Mouse (Mus musculus) neural tube, embryonic 14.5 days (tissue): ENCODE results near the gene Prss8. TPM values are rescaled to one million over a fixed set of nuclear protein-coding genes. Genes with fewer than 3 reads are reported as not detected.
A peak's percentile ranks its signal among the peaks of the same experiment; 100 is the strongest.

Experiments used
- ATAC-seq: fragments of 200-750 bp; cut with Nextera tagmentation; 2 replicates; pipeline ENCODE4 v1.8.0; 2017; ENCODE audit warnings: low read depth, mild to moderate bottlenecking, moderate TSS enrichment, moderate library complexity
- H3K27ac ChIP-seq: fragments of 300-500 bp; sonication (generic); 2 replicates; pipeline ENCODE4 v1.5.1; 2014; ENCODE audit warnings: low read depth, mild to moderate bottlenecking, control low read depth, low read length, moderate library complexity, mixed read lengths
- H3K27me3 ChIP-seq: fragments of 300-500 bp; sonication (generic); 2 replicates; pipeline ENCODE4 v1.6.1; 2014; ENCODE audit warnings: low read length; ENCODE audit not compliant: control insufficient read depth, insufficient read depth
- H3K36me3 ChIP-seq: fragments of 300-500 bp; sonication (generic); 2 replicates; pipeline ENCODE4 v1.6.1; 2014; ENCODE audit warnings: low read length, mixed read lengths; ENCODE audit not compliant: control insufficient read depth, insufficient read depth
- H3K4me1 ChIP-seq: fragments of 300-500 bp; sonication (generic); 2 replicates; pipeline ENCODE4 v1.6.1; 2014; ENCODE audit warnings: low read length; ENCODE audit not compliant: control insufficient read depth, insufficient read depth
- H3K4me2 ChIP-seq: fragments of 300-500 bp; sonication (generic); 2 replicates; pipeline ENCODE4 v1.6.1; 2014; ENCODE audit warnings: mild to moderate bottlenecking, low read depth, low read length, control low read depth
- H3K4me3 ChIP-seq: fragments of 300-500 bp; sonication (generic); 2 replicates; pipeline ENCODE4 v1.5.1; 2014; ENCODE audit warnings: low read depth, low read length, control low read depth, mixed read lengths
- H3K9ac ChIP-seq: fragments of 300-500 bp; sonication (generic); replicated peaks from 2 replicates; pipeline ENCODE4 v1.6.1; 2014; ENCODE audit warnings: low read depth, mild to moderate bottlenecking, control low read depth, low read length, mixed read lengths
- H3K9me3 ChIP-seq: fragments of 300-500 bp; sonication (generic); 2 replicates; pipeline ENCODE4 v1.6.1; 2016; ENCODE audit warnings: low read length; ENCODE audit not compliant: control insufficient read depth
- WGBS: fragments of 180-500 bp; shearing (Covaris S2); extraction: QIAGEN DNeasy Blood & Tissue Kit; methylation state at CpG from one replicate; pipeline ENCODE4 v1.1.7; 2014; 5-methylcytosine and 5-hydroxymethylcytosine counted together
- polyA plus RNA-seq: library from polyadenylated mRNA; unstranded; fragments of >200 nt; fragmentation: Nextera tagmentation; extraction: Ambion mirVana; gene quantifications from 2 replicates; pipeline ENCODE4 v1.2.1, GENCODE M21; 2014

Prss8 gene
- polyA plus RNA-seq, 1 experiment from 2014 or later = 0.39 TPM

DNA sequence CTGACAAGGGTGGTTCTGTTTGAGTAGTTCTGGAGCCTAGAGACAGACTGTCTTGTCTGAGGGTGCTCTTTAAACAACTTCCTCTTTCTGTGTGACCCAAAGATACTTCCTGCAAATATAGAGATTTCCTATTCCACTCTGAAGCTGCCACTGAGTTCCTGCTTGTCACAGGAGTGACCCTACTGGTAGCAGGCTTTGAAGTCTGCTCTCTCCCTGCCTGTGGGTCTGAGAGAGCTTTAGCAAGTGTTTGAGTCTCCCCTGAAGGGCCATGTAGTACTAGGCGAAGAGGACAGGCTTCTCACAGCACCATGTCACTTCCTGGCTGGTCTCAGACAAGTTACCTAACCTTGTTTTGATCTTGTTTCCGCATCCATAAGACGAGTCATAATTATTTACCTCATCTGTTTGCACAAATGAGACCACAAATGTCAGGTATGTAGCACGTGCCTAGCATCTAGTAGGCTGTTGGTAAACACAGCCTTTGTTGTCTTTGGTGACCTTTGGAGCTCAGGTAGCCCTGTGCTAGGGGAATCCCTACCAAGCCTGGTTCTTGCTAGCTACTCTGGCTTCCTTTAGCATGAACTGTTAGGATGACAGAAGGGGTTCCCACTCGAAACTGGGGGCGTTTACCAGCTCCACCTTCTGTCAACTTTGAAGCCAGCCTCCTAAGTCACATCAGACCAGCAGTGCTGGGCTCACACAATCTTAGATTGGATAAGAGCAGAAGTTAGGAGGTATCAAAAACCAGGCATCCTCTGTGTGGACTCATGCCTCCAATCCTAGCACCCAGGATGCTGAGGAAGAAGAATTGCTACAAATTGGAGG lies 7.2 kb downstream of the Prss8 start:
- Histone ChIP-seq H3K4me3 (no peak overlapping the region), H3K9ac (no peak overlapping the region), H3K4me1 (no peaks in the 10 kb centered on the region), H3K27me3 (no peaks in the 10 kb centered on the region), H3K9me3 (no peaks in the 10 kb centered on the region), H3K36me3 (peaks cover 26% of the 10 kb centered on the region; the same call in 1 of the 2 replicates), H3K4me2 (no peak overlapping the region), H3K27ac (no peak overlapping the region)
- WGBS = 86% methylated on average over 6 of the region's 6 CpGs
- no peak for ATAC-seq

DNA sequence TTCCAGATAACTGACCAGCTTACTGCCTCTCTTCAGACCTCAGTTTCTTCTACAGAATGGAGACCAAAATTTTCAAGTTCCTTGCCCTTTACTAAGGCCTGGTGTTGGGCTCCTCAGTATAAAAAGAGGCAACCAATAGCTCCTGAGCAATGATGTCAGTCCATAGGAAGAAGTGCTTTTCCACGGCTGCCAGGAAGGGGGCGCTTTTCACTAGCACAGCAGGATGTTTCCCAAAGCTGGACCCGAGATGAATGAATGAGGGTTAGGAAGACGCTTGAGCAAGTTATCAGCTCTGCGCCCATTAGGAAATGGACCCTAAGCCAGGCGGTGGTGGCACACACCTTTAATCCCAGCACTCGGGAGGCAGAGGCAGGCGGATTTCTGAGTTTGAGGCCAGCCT lies 8.4 kb downstream of the Prss8 start:
- 68% methylated on average over 8 of the region's 8 CpGs for WGBS
- Histone ChIP-seq H3K36me3 (peaks cover 33% of the 10 kb centered on the region; the same call in 1 of the 2 replicates), H3K4me1 (no peaks in the 10 kb centered on the region), H3K4me3 (no peak overlapping the region), H3K27ac (no peak overlapping the region), H3K9me3 (no peaks in the 10 kb centered on the region), H3K27me3 (no peaks in the 10 kb centered on the region), H3K4me2 (no peak overlapping the region), H3K9ac (no peak overlapping the region)
- no peak for ATAC-seq

GRCm38 (mm10) chr7:127919290-127919689 lies 10.6 kb downstream of the Prss8 start:
- no peak overlapping the region for H3K4me3 ChIP-seq
- H3K9me3 ChIP-seq = no peaks in the 10 kb centered on the region
- H3K27ac ChIP-seq = no peak overlapping the region
- no peaks in the 10 kb centered on the region for H3K27me3 ChIP-seq
- no peak overlapping the region for H3K4me2 ChIP-seq
- no peak overlapping the region for H3K9ac ChIP-seq
- WGBS = 78% methylated on average over 7 of the region's 7 CpGs
- H3K36me3 ChIP-seq = peaks cover 23% of the 10 kb centered on the region
- no peak for ATAC-seq
- H3K4me1 ChIP-seq = no peaks in the 10 kb centered on the region

- no peak for ATAC-seq
- Histone ChIP-seq H3K9ac (no peak overlapping the region), H3K4me1 (peaks cover 1% of the 10 kb centered on the region; the same call in 1 of the 2 replicates), H3K27ac (no peak overlapping the region), H3K36me3 (peaks cover 21% of the 10 kb centered on the region), H3K9me3 (no peaks in the 10 kb centered on the region), H3K4me3 (no peak overlapping the region), H3K4me2 (no peak overlapping the region), H3K27me3 (no peaks in the 10 kb centered on the region)
- 60% methylated on average over 3 of the region's 3 CpGs for WGBS
Observed at GRCm38 (mm10) chr7:127918203-127918602, 11.7 kb downstream of the Prss8 start.

DNA sequence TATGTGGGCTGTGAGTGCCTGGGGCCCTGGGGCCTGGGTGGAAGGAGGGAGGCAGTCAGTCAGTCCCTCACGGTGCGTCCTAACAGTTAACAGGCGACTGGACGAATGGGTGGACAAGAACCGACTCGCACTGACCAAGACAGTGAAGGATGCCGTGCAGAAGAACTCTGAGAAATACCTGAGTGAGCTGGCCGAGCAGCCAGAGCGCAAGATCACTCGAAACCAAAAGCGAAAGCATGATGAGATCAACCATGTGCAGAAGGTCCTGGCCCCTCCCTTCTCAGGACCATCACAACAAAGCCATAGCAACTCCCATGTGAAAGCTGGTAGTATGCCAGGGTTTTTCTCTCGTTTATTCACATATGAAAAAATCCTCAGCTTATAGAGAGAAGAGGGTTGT lies 14.6 kb downstream of the Prss8 start:
- H3K4me2 ChIP-seq = no peak overlapping the region
- peaks cover 13% of the 10 kb centered on the region for H3K36me3 ChIP-seq
- no peak overlapping the region for H3K9ac ChIP-seq
- ATAC-seq = no peak
- no peak overlapping the region for H3K27ac ChIP-seq
- H3K27me3 ChIP-seq = no peaks in the 10 kb centered on the region
- H3K9me3 ChIP-seq = no peaks in the 10 kb centered on the region
- 92% methylated on average over 12 of the region's 12 CpGs for WGBS
- no peak overlapping the region for H3K4me3 ChIP-seq
- H3K4me1 ChIP-seq = peaks cover 5% of the 10 kb centered on the region; the same call in 1 of the 2 replicates

- Histone ChIP-seq H3K4me2 (peak overlapping the region; percentile 59), H3K4me1 (peaks cover 5% of the 10 kb centered on the region; the same call in 1 of the 2 replicates), H3K27me3 (no peaks in the 10 kb centered on the region), H3K4me3 (peak overlapping the region; percentile 65), H3K9me3 (no peaks in the 10 kb centered on the region), H3K36me3 (peaks cover 20% of the 10 kb centered on the region), H3K9ac (peak overlapping the region; percentile 61), H3K27ac (0 out of 2 replicates have a peak overlapping the region, but pooled peaks have one; percentile 70)
- no peak for ATAC-seq
- WGBS = 27% methylated on average over 4 of the region's 4 CpGs
Observed at GRCm38 (mm10) chr7:127912938-127913337, 17.0 kb downstream of the Prss8 start.

DNA sequence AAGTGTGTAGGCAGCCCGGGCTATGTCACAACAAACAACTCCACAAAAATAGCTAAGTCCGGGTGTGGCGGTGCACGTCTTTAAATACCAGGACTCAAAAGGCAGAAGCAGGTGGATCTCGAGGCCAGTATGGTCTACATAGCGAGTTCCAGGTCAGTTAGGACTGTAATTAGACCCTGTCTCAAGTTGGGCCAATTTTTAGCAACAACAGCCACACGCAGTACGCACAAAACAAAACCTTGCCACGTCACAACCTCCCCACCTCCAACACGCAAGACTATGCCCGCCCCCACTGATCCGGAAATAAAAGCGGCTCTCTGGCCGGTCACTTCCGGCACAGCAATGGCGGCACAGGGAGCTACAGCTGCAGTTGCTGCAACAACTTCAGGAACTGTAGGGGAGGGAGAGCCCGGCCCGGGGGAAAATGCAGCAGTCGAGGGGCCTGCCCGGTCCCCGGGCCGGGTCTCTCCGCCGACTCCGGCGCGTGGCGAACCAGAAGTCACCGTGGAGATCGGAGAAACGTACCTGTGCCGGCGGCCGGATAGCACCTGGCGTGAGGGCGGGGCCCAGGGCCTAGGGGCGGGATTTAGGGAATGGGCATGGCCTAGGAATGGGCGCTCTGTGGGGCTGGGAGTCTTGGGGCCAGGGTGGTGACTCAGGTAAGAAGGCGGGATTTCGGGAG lies 17.6 kb downstream of the Prss8 start, which contains the start of gene Kat8:
Gene Kat8, plus strand, starts transcription at position 327 of the 682 bp plus-strand sequence.
- H3K27ac ChIP-seq = peak within 1 kb of the TSS; percentile 70
- 1% methylated on average over 40 of the region's 40 CpGs for WGBS
- H3K36me3 ChIP-seq = peaks cover 19% of the 10 kb centered on the region

DNA sequence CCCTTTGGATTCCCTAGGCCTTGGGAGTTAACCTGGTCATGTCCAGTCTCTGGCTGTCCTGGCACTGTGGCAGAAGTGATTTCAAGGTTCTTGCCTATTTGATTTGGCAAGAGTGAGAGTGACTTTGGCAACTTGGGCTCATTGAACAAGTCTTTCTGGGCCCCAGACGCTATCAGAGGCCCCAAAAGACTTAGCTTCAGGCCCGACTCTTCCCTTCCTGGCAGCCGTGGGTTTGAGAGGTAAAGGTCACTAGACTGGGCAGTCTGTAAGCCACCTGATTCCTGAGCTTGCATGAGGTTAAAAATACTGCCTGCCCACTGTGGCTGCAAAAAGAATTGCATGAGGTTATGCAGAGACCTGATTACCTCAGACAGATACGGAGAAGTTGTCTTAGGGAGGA lies 21.2 kb downstream of the Prss8 start:
- peaks cover 19% of the 10 kb centered on the region for H3K36me3 ChIP-seq
- H3K9ac ChIP-seq = no peak overlapping the region
- 93% methylated on average over 4 of the region's 4 CpGs for WGBS
- no peak overlapping the region for H3K4me3 ChIP-seq
- no peak for ATAC-seq
- H3K27me3 ChIP-seq = no peaks in the 10 kb centered on the region
- no peak overlapping the region for H3K4me2 ChIP-seq
- H3K27ac ChIP-seq = no peak overlapping the region
- peaks cover 13% of the 10 kb centered on the region; the same call in 1 of the 2 replicates for H3K4me1 ChIP-seq
- H3K9me3 ChIP-seq = no peaks in the 10 kb centered on the region

More for the DNA sequence above, 17.6 kb downstream of the Prss8 start, which contains the start of gene Kat8:
- peaks cover 5% of the 10 kb centered on the region; the same call in 1 of the 2 replicates for H3K4me1 ChIP-seq
- ATAC-seq = peak; percentile 96
- peak within 1 kb of the TSS; percentile 65 for H3K4me3 ChIP-seq
- no peaks in the 10 kb centered on the region for H3K27me3 ChIP-seq
- H3K9ac ChIP-seq = peak within 1 kb of the TSS; percentile 61
- H3K9me3 ChIP-seq = no peaks in the 10 kb centered on the region
- H3K4me2 ChIP-seq = peak within 1 kb of the TSS; percentile 59

DNA sequence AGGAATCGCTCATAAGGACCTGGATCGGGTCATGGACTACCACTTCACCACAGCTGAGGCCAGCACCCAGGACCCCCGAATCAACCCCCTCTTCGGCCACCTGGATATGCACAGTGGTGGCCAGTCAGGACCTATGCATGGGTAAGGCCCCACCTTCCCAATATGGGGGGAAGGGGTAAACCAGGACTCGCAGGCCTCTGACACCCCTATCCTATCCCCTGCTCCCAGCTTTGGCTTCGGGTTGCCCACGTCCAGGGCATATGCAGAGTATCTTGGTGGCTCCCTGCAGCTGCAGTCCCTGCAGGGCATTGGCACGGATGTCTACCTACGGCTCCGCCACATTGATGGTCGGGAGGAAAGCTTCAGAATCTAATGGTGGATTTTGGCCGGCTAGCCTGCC lies 22.0 kb downstream of the Prss8 start:
- no peak for ATAC-seq
- H3K4me2 ChIP-seq = no peak overlapping the region
- peaks cover 10% of the 10 kb centered on the region; the same call in 1 of the 2 replicates for H3K4me1 ChIP-seq
- no peaks in the 10 kb centered on the region for H3K9me3 ChIP-seq
- no peaks in the 10 kb centered on the region for H3K27me3 ChIP-seq
- H3K4me3 ChIP-seq = no peak overlapping the region
- 97% methylated on average over 12 of the region's 12 CpGs for WGBS
- H3K9ac ChIP-seq = no peak overlapping the region
- peaks cover 19% of the 10 kb centered on the region for H3K36me3 ChIP-seq
- no peak overlapping the region for H3K27ac ChIP-seq
